Mouse (Mus musculus) right cerebral cortex, postnatal 14 days (tissue): Measurements from ENCODE around the gene Mcam.

Experiments
- DNase-seq: peaks from one replicate; pipeline ENCODE4 v3.0.0; 2022

Gene Mcam

DNA sequence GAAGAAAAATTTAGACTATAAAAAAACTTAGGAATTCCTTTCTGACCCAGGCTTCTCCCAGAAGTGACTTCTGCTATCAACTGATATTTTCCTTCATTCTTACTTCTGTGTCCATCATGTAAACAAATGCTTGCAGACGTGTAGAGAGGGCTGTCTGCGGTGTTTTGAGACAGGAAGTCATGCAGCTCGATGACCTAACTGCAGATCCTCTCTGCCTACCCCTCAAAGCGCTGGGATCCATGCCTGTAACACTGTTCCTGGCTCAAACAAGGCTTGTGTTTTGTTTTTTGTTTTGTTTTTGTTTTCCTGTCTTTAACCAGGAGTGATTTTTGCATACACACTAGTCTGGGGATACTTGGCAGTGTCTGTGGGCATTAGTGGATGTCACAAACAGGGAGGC lies 3.6 kb downstream of the Mcam start:
- DNase-seq: no peak

DNA sequence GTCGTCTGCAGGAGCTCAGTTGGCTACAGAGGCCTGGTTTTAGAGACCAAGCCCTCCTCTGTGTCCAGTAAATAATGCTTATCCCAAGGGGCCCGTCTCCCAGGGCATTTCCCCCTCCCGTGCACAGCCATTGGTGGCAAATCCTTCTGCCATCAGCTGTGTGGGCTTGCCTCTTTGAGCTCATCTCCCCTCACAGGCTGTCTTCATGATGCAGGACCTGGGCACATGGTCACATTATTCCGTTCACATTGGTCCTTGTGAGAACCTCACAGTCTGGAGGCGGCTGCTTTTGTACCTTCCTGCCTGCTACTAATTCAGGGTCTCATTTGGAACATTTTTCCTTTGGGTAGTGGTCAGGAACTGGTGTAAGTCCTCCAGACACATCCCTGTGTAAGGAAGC lies 7.7 kb downstream of the Mcam start:
- no peak for DNase-seq

GRCm38 (mm10) chr9:44143421-44143820 lies 9.2 kb downstream of the Mcam start:
- no peak for DNase-seq

DNA sequence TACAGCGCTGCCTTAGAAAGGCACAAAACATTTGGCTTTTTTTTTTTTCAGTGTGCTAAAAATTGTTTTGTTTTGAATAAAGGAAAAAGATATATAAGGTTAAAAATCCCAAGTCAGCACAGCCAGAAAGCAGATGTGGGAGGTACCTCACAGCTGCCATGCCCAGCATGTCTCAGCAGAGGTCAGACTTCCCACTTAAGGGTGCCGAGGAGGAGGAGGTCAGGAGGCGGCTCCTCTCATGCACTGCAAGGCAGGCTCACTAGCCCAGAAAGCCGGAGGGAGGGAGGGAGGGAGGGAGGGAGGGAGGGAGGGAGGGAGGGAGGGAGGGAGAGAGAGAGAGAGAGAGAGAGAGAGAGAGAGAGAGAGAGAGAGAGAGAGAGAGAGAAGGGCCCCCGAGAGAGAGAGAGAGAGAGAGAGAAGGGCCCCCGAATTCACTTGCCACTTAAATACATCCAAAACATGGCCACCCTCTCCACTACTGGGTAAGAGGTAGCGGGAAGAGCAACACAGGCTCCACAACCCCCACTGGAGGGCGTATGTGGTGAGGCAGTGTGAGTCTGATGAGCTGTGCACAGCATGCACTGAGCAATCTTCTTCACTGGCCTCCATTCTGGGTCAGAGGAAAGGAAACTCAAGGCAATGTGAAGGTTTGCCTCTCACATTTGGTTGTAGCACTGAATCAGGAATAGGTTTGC lies 9.9 kb downstream of the Mcam start:
- no peak for DNase-seq

- DNase-seq: no peak
These were observed 10.4 kb downstream of the Mcam start for GRCm38 (mm10) chr9:44144718-44145060.

DNA sequence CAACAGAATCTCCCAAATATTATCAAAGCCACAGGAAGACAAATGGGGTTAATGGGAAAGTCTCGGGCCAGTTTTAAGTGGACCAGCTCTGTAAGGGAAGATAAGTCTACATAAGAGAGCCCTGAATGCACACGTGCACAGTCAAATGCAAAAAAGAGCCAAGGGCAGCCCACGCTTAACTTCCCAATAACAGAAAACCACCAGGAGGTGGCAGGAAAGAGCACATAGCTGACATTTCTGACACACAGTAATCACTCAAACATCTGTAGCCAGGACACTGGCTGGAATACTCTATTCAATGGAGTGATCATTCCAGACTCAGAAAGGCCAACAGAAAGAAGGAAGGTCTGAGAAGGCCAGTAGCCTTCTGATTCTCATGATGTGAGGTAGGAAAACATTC lies 13.0 kb downstream of the Mcam start:
- DNase-seq: no peak

DNA sequence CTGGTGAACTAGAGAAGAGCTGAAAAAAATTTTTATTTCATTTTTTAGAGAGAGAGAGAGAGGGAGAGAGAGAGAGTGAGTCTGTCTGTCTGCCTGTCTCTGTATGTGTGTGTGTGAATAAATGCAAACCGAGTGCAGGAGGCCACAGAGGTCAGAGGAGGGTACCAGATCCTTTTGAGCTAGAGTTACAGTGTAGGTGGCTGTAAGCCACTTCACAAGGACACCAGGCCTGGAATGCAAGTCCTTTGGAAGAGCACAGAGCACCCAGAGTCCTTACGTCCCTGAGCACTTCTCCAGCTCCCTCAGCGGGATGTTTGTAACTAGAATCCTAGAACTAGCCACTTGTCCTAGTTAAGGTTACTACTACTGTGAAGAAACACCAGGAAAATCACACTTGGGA lies 25.6 kb downstream of the Mcam start:
- DNase-seq: no peak

GRCm38 (mm10) chr9:44168931-44169330 lies 34.7 kb downstream of the Mcam start:
- no peak for DNase-seq

- no peak for DNase-seq
These were observed 36.5 kb downstream of the Mcam start for GRCm38 (mm10) chr9:44170691-44171151.

DNA sequence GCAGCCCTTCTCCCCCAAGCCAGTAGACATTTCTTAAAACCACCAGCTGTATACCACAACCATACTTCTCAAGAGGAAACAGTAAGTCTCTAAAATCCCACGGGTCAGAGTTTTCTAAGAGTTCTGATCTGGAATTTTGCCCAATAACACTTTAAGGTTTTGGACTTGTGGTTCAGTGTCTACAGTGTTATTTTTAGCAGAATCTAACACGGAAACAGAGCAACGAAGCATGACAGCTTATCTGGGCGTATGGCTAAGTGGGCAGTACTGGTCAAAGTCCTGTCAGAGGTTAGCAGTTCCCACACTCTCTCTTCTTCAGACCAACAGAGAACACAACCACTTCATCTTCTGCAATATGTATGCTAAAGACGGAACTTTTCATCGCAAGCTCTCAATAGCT lies 41.3 kb downstream of the Mcam start:
- DNase-seq: no peak

DNA sequence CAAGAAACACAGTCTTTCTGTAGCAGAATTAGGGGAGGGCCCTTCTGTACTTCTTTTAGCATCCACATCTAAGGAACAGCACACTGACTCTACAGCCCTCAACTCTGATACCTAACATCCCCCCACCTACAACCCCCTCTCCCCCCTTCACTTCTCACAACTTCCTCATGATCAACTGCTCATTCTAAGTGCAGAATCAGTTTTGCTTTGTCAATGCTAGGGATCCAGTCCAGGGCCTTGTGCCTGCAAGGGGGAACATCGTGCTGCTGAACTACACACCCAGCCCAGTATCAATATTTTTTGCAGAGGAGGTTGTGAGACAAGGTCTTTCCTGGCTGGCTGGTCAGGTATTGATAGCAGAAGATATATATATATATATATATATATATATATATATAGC lies 41.7 kb downstream of the Mcam start:
- DNase-seq: no peak

DNA sequence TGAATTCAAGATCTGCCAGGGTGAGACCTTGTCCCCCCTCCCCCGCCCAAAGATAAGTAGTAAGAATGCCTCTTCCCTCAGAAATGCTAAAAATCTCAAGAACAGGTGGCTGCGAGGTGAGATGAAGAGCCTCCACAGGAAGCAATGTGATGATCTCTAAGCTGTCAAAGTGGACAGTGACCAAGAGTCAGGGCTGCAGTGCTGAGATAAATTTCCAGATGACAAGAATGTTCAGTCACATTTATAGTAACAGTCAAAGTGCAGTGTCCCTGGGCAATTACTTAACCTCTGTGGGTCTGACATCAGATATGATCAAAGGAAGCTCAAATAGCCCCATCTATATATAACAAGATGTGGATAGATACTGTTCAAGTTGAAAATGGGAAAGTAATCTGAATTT lies 43.1 kb downstream of the Mcam start:
- no peak for DNase-seq

DNA sequence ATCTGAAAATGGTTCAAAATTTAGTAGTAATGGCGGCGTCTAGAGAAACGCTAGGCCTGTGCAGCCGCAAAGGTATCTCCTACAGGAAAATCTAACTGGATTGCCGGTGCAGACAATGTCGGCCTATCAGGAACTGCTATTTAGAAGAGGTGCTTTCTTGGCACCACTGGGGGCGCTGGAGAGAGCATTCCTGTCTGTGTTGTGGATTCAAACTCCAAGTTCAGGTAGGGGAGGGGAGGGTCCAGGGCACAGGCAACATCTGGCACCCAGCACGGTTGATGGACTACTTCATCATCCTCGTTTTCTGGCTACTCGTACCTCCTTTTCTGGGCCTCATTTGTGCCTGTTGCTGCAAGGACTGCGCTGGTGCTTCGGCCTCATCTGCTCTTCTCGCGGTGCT lies 44.1 kb downstream of the Mcam start:
- peak; percentile 29 for DNase-seq

- DNase-seq: no peak
These were observed 44.5 kb downstream of the Mcam start for GRCm38 (mm10) chr9:44178811-44179210.

DNA sequence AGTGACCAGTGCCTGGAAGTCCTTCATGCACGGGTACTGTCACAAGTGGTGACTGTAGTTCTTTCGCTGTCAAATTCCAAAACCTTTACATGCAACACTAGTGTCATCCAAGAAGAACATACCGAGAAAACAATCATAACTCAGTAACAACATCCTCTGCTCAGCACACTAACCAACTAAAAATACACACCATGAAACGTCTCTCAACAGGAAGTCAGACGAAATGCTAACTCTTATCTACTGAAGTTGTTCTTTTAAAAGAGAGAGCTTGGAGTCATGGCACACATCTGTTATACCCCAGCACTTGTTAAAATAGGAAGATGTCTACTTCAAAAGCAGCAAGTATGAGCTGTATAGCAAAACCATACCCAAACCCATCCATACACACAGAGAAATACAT lies 47.3 kb downstream of the Mcam start:
- DNase-seq: no peak

- peak; percentile 17 for DNase-seq
These were observed 48.0 kb downstream of the Mcam start for GRCm38 (mm10) chr9:44182260-44182659.

DNA sequence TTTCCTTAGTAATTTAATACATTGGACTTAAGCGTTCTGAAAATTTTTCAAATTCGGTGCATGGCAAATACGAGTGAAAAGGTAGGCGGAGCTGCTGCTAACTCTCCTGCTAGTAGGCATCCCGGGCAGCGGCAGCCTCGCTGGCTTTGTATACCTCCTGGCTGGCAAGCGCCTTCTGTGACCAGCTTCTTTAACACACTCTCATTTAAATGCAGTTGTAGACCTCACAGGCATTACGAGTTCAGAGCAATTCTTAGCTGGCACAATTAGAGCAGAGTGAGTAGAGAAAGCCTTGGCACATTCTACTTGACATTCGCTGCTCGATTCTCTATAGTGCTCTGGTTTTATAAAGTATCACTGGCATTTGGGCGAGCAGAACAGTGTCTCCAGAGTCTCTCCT lies 54.0 kb downstream of the Mcam start:
- DNase-seq: no peak

GRCm38 (mm10) chr9:44191166-44191565 lies 56.9 kb downstream of the Mcam start:
- DNase-seq: no peak

GRCm38 (mm10) chr9:44192312-44192711 lies 58.0 kb downstream of the Mcam start:
- no peak for DNase-seq
